Mouse (Mus musculus) T-helper 2 cell (primary cell): ENCODE results near the gene Siae.

Experiments
- in situ Hi-C: fragments of 300-600 bp; cut with MboI, MseI; formaldehyde crosslinking; loops from one replicate; pipeline ENCODE4 v1.15.1; 2025; ENCODE audit warnings: high pct_unique_total_duplicates

Gene Siae

GRCm38 (mm10) chr9:37569231-37569835 is 13.8 kb downstream of the Siae start:
- in situ Hi-C loops: no loop called here

GRCm38 (mm10) chr9:37572204-37572876 is 16.8 kb downstream of the Siae start:
- in situ Hi-C loops: no loop called here

GRCm38 (mm10) chr9:37576436-37576930 is 21.0 kb downstream of the Siae start:
- in situ Hi-C loops: no loop called here

GRCm38 (mm10) chr9:37583594-37583993 is 28.1 kb downstream of the Siae start:
- in situ Hi-C loops: no loop called here

- in situ Hi-C loops: no loop called here
Measured at GRCm38 (mm10) chr9:37586718-37587117, 31.2 kb downstream of the Siae start.

- in situ Hi-C loops: no loop called here
Measured at GRCm38 (mm10) chr9:37590381-37590780, 34.9 kb downstream of the Siae start.

GRCm38 (mm10) chr9:37592025-37592424 is 36.5 kb downstream of the Siae start:
- in situ Hi-C loops: no loop called here

- in situ Hi-C loops: no loop called here
Measured at GRCm38 (mm10) chr9:37592633-37593032, 37.1 kb downstream of the Siae start.

GRCm38 (mm10) chr9:37593690-37594089 is 38.2 kb downstream of the Siae start:
- in situ Hi-C loops: no loop called here

GRCm38 (mm10) chr9:37595570-37595969 is 40.1 kb downstream of the Siae start:
- in situ Hi-C loops: no loop called here

- in situ Hi-C loops: no loop called here
Measured at GRCm38 (mm10) chr9:37598637-37599036, 43.1 kb downstream of the Siae start.

GRCm38 (mm10) chr9:37600538-37601205 is 45.2 kb downstream of the Siae start:
- in situ Hi-C loops: no loop called here

GRCm38 (mm10) chr9:37605089-37605488 is 49.6 kb downstream of the Siae start:
- in situ Hi-C loops: no loop called here

- in situ Hi-C loops: no loop called here
Measured at GRCm38 (mm10) chr9:37609558-37609957, 54.1 kb downstream of the Siae start.

- in situ Hi-C loops: no loop called here
Measured at GRCm38 (mm10) chr9:37613182-37613910, 57.8 kb downstream of the Siae start, which contains the start of gene Spa17. Spa17 (minus strand) TSS chr9:37613722.

- in situ Hi-C loops: no loop called here
Measured at GRCm38 (mm10) chr9:37613911-37614280, 58.4 kb downstream of the Siae start.

- in situ Hi-C loops: no loop called here
Measured at GRCm38 (mm10) chr9:37614316-37614715, 58.8 kb downstream of the Siae start.

- in situ Hi-C loops: loop anchor here (5.0 kb wide), 2 partner anchors 153 to 193 kb away; no protein-coding TSS in a partner anchor
Measured at GRCm38 (mm10) chr9:37615220-37615619, 59.7 kb downstream of the Siae start.

- in situ Hi-C loops: loop anchor here (5.0 kb wide), 2 partner anchors 154 to 194 kb away; no protein-coding TSS in a partner anchor
Measured at GRCm38 (mm10) chr9:37616770-37617169, 61.3 kb downstream of the Siae start.

- in situ Hi-C loops: no loop called here
Measured at GRCm38 (mm10) chr9:37621290-37621689, 65.8 kb downstream of the Siae start.

- in situ Hi-C loops: no loop called here
Measured at GRCm38 (mm10) chr9:37623981-37624380, 68.5 kb downstream of the Siae start.

- in situ Hi-C loops: no loop called here
Measured at GRCm38 (mm10) chr9:37624502-37624901, 69.0 kb downstream of the Siae start.
